Comparison of ENCODE assay signal across 27 mouse cellular contexts in the genomic region with DNA sequence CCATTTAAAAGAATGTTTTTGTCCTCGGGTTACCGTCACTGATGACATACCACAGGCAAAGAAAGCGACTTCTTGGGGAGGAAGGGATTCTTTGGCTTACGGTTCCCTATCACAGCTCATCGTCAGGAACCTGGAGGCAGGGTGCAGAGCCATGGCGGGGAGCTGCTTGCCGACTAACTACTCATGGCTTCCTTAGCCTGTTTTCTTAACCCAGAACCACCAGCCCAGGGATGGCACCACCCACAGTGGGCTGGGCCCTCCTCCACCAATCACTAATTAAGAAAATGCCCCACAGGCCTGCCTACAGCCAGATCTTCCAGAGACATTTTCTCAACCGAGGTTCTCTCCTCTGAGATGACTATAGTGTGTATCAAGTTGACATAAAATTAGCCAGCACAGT. TPM values are rescaled to one million over a fixed set of nuclear protein-coding genes. Genes with fewer than 3 reads are reported as not detected.
A peak's percentile ranks its signal among the peaks of the same experiment; 100 is the strongest.
DNase-seq lines count a peak whose midpoint lies in the region; ATAC-seq and TF ChIP-seq lines count a peak whose summit lies in the region.
"Had no signal": no experiment of that assay in that cellular context is flagged by ENCODE, and none has a peak within 500 bp of the region (broad histone marks: within the 10 kb centered on the region; RNA-seq: fewer than 3 reads in every experiment).

No protein-coding gene starts in this region.

- H3K4me1 ChIP-seq in liver, embryonic 11.5 days (replicated peaks; ENCODE audit: control insufficient read depth, insufficient read depth, low read length), result no peaks in the 10 kb centered on the region; the same call in 1 of the 2 replicates
- H3K4me1 ChIP-seq in ES-Bruce4 (ENCODE audit: control insufficient read depth, insufficient read depth, low read length), result no peaks in the 10 kb centered on the region
- peaks cover 8% of the 10 kb centered on the region for H3K4me1 ChIP-seq in liver, embryonic 15.5 days (replicated peaks)
- no peaks in the 10 kb centered on the region for H3K4me1 ChIP-seq in lung, postnatal 0 days (ENCODE audit: insufficient read depth, low read depth, low read length)
- H3K4me1 ChIP-seq: hindbrain, embryonic 12.5 days; kidney, embryonic 15.5 days; midbrain, embryonic 13.5 days had no signal

- no peaks in the 10 kb centered on the region for H3K27me3 ChIP-seq in liver, embryonic 11.5 days (replicated peaks; ENCODE audit: control insufficient read depth, insufficient read depth, low read length)
- no peaks in the 10 kb centered on the region for H3K27me3 ChIP-seq in ES-Bruce4 (ENCODE audit: control insufficient read depth, insufficient read depth, low read length, poor library complexity, severe bottlenecking)
- H3K27me3 ChIP-seq in liver, embryonic 15.5 days, result no peaks in the 10 kb centered on the region
- H3K27me3 ChIP-seq in lung, postnatal 0 days (replicated peaks; ENCODE audit: insufficient read depth, low read length), result no peaks in the 10 kb centered on the region
- H3K27me3 ChIP-seq: hindbrain, embryonic 12.5 days; kidney, embryonic 15.5 days; megakaryocyte, embryonic 14.5 days; midbrain, embryonic 13.5 days; Patski had no signal

- TF ChIP-seq CTCF in ES-Bruce4 (IDR thresholded peaks at IDR 0.05; ENCODE audit: low read depth, low read length), result no peak
- no peak for TF ChIP-seq CTCF in lung, postnatal 0 days (IDR thresholded peaks at IDR 0.05)
- TF ChIP-seq CTCF in left cerebral cortex, adult 2 months (IDR thresholded peaks at IDR 0.05), result no peak

- TF ChIP-seq POLR2A in ES-Bruce4 (IDR thresholded peaks at IDR 0.05; ENCODE audit: insufficient read depth, low read length), result no peak

- H3K9ac ChIP-seq in liver, embryonic 11.5 days (ENCODE audit: low read depth, low read length), result no peak overlapping the region
- no peak overlapping the region; the same call in 1 of the 2 replicates for H3K9ac ChIP-seq in ES-Bruce4 (ENCODE audit: low read depth, poor library complexity, severe bottlenecking)
- no peak overlapping the region for H3K9ac ChIP-seq in liver, embryonic 15.5 days
- H3K9ac ChIP-seq in lung, postnatal 0 days (replicated peaks; ENCODE audit: low read depth), result no peak overlapping the region
- H3K9ac ChIP-seq: hindbrain, embryonic 12.5 days; kidney, embryonic 15.5 days; midbrain, embryonic 13.5 days had no signal

- H3K27ac ChIP-seq in liver, embryonic 11.5 days (ENCODE audit: low read depth, low read length), result no peak overlapping the region
- H3K27ac ChIP-seq in ES-Bruce4 (ENCODE audit: insufficient read depth, low read length), result peak overlapping the region; percentile 39
- H3K27ac ChIP-seq in liver, embryonic 15.5 days (replicated peaks), result no peak overlapping the region
- no peak overlapping the region for H3K27ac ChIP-seq in lung, postnatal 0 days (ENCODE audit: low read length)
- H3K27ac ChIP-seq in left cerebral cortex, adult 2 months, result no peak overlapping the region
- H3K27ac ChIP-seq: hindbrain, embryonic 12.5 days; kidney, embryonic 15.5 days; layer of hippocampus, adult 2 months; midbrain, embryonic 13.5 days had no signal

- H3K36me3 ChIP-seq in liver, embryonic 11.5 days (ENCODE audit: control insufficient read depth, insufficient read depth, low read length), result peaks cover 32% of the 10 kb centered on the region
- H3K36me3 ChIP-seq in ES-Bruce4 (ENCODE audit: control insufficient read depth, insufficient read depth, low read length, poor library complexity, severe bottlenecking), result peaks cover 36% of the 10 kb centered on the region
- peaks cover 49% of the 10 kb centered on the region for H3K36me3 ChIP-seq in liver, embryonic 15.5 days (replicated peaks)
- H3K36me3 ChIP-seq in lung, postnatal 0 days (ENCODE audit: insufficient read depth, low read length), result peaks cover 12% of the 10 kb centered on the region; the same call in 1 of the 2 replicates

- intact Hi-C loops in left cerebral cortex, adult 2 months (cut with DNase I), result no loop called here

- no peak for TF ChIP-seq EP300 in ES-Bruce4 (IDR thresholded peaks at IDR 0.05; ENCODE audit: insufficient read depth, low read depth, low read length)
- TF ChIP-seq EP300 in lung, postnatal 0 days (IDR thresholded peaks at IDR 0.05), result no peak

- no peak overlapping the region for H3K4me2 ChIP-seq in liver, embryonic 11.5 days
- H3K4me2 ChIP-seq in liver, embryonic 15.5 days, result no peak overlapping the region
- H3K4me2 ChIP-seq in lung, postnatal 0 days (replicated peaks; ENCODE audit: low read depth, low read length), result no peak overlapping the region
- H3K4me2 ChIP-seq: heart, embryonic 11.5 days; hindbrain, embryonic 12.5 days; kidney, embryonic 15.5 days; midbrain, embryonic 13.5 days had no signal

- peak; percentile 53; the same call in 1 of the 2 replicates for ATAC-seq in liver, embryonic 11.5 days (replicated peaks; ENCODE audit: low FRiP score)
- ATAC-seq in liver, embryonic 15.5 days (ENCODE audit: insufficient read depth), result 0 out of 2 replicates have a peak, but pooled peaks have one; percentile 28
- ATAC-seq in lung, postnatal 0 days, result no peak
- ATAC-seq: CD4-positive, CD25-positive, alpha-beta regulatory T cell, adult 4 months; forebrain, embryonic 14.5 days; midbrain, embryonic 13.5 days; Patski had no signal

- no peak overlapping the region for H3K4me3 ChIP-seq in liver, embryonic 11.5 days (ENCODE audit: low read depth, low read length)
- peak overlapping the region; percentile 18; the same call in 1 of the 2 replicates for H3K4me3 ChIP-seq in ES-Bruce4 (ENCODE audit: low read depth, low read length)
- H3K4me3 ChIP-seq in liver, embryonic 15.5 days (replicated peaks), result no peak overlapping the region
- H3K4me3 ChIP-seq in lung, postnatal 0 days (ENCODE audit: low read depth, low read length), result no peak overlapping the region
- no peak overlapping the region for H3K4me3 ChIP-seq in left cerebral cortex, adult 2 months
- H3K4me3 ChIP-seq: hindbrain, embryonic 12.5 days; kidney, embryonic 15.5 days; layer of hippocampus, adult 2 months; megakaryocyte, embryonic 14.5 days; midbrain, embryonic 13.5 days had no signal

- DNase-seq in liver, embryonic 11.5 days (ENCODE audit: low spot score), result no peak
- no peak for DNase-seq in liver
- peak; percentile 78 for DNase-seq in R1 (ENCODE audit: low read depth, low spot score)
- DNase-seq in lung, postnatal 0 days (ENCODE audit: low spot score), result no peak
- no peak for DNase-seq in left cerebral cortex, adult 2 months (ENCODE audit: extremely low spot score in 1 of 2, low spot score in 2 of 2)
- DNase-seq: adrenal gland, postnatal 25 days; cerebellum, adult 11-12 months; cerebellum, postnatal 10 days; gastrocnemius, postnatal 14 days; heart, postnatal 36 days; kidney, adult 11 months; kidney, postnatal 36 days; lung, postnatal 4 days; right cerebral cortex, postnatal 14 days; thymus, adult 2 months; thymus, postnatal 36 days had no signal

- no peaks in the 10 kb centered on the region for H3K9me3 ChIP-seq in liver, embryonic 11.5 days (ENCODE audit: control insufficient read depth, low read length)
- no peaks in the 10 kb centered on the region for H3K9me3 ChIP-seq in ES-Bruce4 (replicated peaks; ENCODE audit: control insufficient read depth, insufficient read depth, low read length, poor library complexity, severe bottlenecking)
- no peaks in the 10 kb centered on the region for H3K9me3 ChIP-seq in liver, embryonic 15.5 days (replicated peaks)
- no peaks in the 10 kb centered on the region for H3K9me3 ChIP-seq in lung, postnatal 0 days (ENCODE audit: low read length)
- H3K9me3 ChIP-seq: hindbrain, embryonic 12.5 days; kidney, embryonic 15.5 days; megakaryocyte, embryonic 14.5 days; midbrain, embryonic 13.5 days had no signal

- 86% methylated on average over 8 of the region's 8 CpGs for WGBS in liver, embryonic 11.5 days
- 86% methylated on average over 8 of the region's 8 CpGs for WGBS in liver, embryonic 15.5 days (ENCODE audit: insufficient replicate concordance)
- 89% methylated on average over 8 of the region's 8 CpGs for WGBS in lung, postnatal 0 days

RNA-seq across cellular contexts. Expression of a gene that starts 8.9 kb away (rescaled TPM):
- 122 and 138 TPM in 2 replicates for polyA plus RNA-seq in liver, embryonic 11.5 days (2014; fragmentation: Nextera tagmentation; extraction: Ambion mirVana)
- polyA plus RNA-seq in ES-Bruce4 (2011; ENCODE audit: insufficient read depth, insufficient read length, low read depth, missing spikeins), result 73.0 and 76.5 TPM in 2 replicates
- polyA plus RNA-seq in liver, embryonic 15.5 days (2015; fragmentation: Nextera tagmentation; extraction: Ambion mirVana), result 78.7 and 79.7 TPM in 2 replicates
- 83.5 and 86.8 TPM in 2 replicates for polyA plus RNA-seq in lung, postnatal 0 days (2015; fragmentation: Nextera tagmentation; extraction: Ambion mirVana)
- 10 to 100 TPM; 90.2 to 92.8 TPM for total RNA-seq in left cerebral cortex, adult 2 months (2021)

RNA-seq across cellular contexts. Expression of a gene that starts 37.4 kb away (rescaled TPM):
- polyA plus RNA-seq in liver, embryonic 11.5 days (2014; fragmentation: Nextera tagmentation; extraction: Ambion mirVana), result 98.6 and 104 TPM in 2 replicates
- 96.7 and 124 TPM in 2 replicates for polyA plus RNA-seq in ES-Bruce4 (2011; ENCODE audit: insufficient read depth, insufficient read length, low read depth, missing spikeins)
- 52.7 and 53.4 TPM in 2 replicates for polyA plus RNA-seq in liver, embryonic 15.5 days (2015; fragmentation: Nextera tagmentation; extraction: Ambion mirVana)
- polyA plus RNA-seq in lung, postnatal 0 days (2015; fragmentation: Nextera tagmentation; extraction: Ambion mirVana), result 68.0 and 79.1 TPM in 2 replicates
- total RNA-seq in left cerebral cortex, adult 2 months (2021), result 100 to 1,000 TPM; 168 to 178 TPM
